Mouse (Mus musculus) frontal cortex, postnatal 36 days (tissue): ENCODE measurements at regions not wholly inside any gene's neighbourhood (a gene's known extent, or its start where the extent isn't known, plus 50 kb on each side); places are given as distances from the start of the nearest gene placed in this dataset.
A peak's percentile ranks its signal among the peaks of the same experiment; 100 is the strongest.

ENCODE experiments used
- DNase-seq, 2 experiments: peaks; one replicate each; pipeline ENCODE4 v3.0.0; 2022; ENCODE audit warnings: low spot score in 2 of 2

GRCm38 (mm10) chr15:59138393-59139107 is 249.5 kb downstream of the Gm49356 start:
- DNase-seq: no peak

GRCm38 (mm10) chr15:59141621-59142020 is 252.5 kb downstream of the Gm49356 start:
- DNase-seq: no peak

- DNase-seq: no peak
These were observed 253.4 kb downstream of the Gm49356 start for GRCm38 (mm10) chr15:59142481-59142880.

GRCm38 (mm10) chr15:59143891-59144290 is 254.8 kb downstream of the Gm49356 start:
- no peak for DNase-seq

- no peak for DNase-seq
These were observed 256.6 kb downstream of the Gm49356 start for GRCm38 (mm10) chr15:59145679-59146078.

GRCm38 (mm10) chr15:59146111-59146510 is 257.0 kb downstream of the Gm49356 start:
- DNase-seq: no peak

GRCm38 (mm10) chr15:59146586-59147085 is 257.5 kb downstream of the Gm49356 start:
- DNase-seq: no peak

GRCm38 (mm10) chr15:59148531-59148930 is 259.4 kb downstream of the Gm49356 start:
- no peak for DNase-seq

GRCm38 (mm10) chr15:59151506-59151905 is 262.4 kb downstream of the Gm49356 start:
- DNase-seq: no peak

- no peak for DNase-seq
These were observed 263.8 kb downstream of the Gm49356 start for GRCm38 (mm10) chr15:59152786-59153388.

GRCm38 (mm10) chr15:59153416-59154250 is 264.5 kb downstream of the Gm49356 start:
- no peak for DNase-seq

- DNase-seq: no peak
These were observed 265.6 kb downstream of the Gm49356 start for GRCm38 (mm10) chr15:59154407-59155288.

GRCm38 (mm10) chr15:59155289-59155623 is 266.2 kb downstream of the Gm49356 start:
- no peak for DNase-seq

GRCm38 (mm10) chr15:59156328-59156727 is 267.2 kb downstream of the Gm49356 start:
- DNase-seq: no peak

- DNase-seq: no peak
These were observed 269.7 kb downstream of the Gm49356 start for GRCm38 (mm10) chr15:59158760-59159159.

GRCm38 (mm10) chr15:59160931-59161920 is 272.1 kb downstream of the Gm49356 start:
- no peak for DNase-seq

- DNase-seq: no peak
These were observed 279.0 kb downstream of the Gm49356 start for GRCm38 (mm10) chr15:59167937-59168659.

- no peak for DNase-seq
These were observed 279.6 kb downstream of the Gm49356 start for GRCm38 (mm10) chr15:59168660-59169170.

GRCm38 (mm10) chr15:59169237-59169797 is 280.2 kb downstream of the Gm49356 start:
- DNase-seq: peak in 1 of 2 experiments; percentile 16
